Mouse (Mus musculus): ENCODE measurements around the gene Inpp4b.
"Not testable (repeated sequence)": the region's sequence is repeated elsewhere in the genome, so short reads cannot be mapped to it uniquely, and the experiment has no call there.

- TF ChIP-seq CTCF (IDR thresholded peaks at IDR 0.05; ENCODE audit: borderline replicate concordance, extremely low read depth, insufficient read depth, insufficient read length); POLR2A (IDR thresholded peaks at IDR 0.05; ENCODE audit: borderline replicate concordance, extremely low read depth, insufficient read depth, insufficient read length, poor library complexity, severe bottlenecking): not testable (repeated sequence)
These were observed 467.1 kb downstream of the Inpp4b start for GRCm38 (mm10) chr8:81809414-81809813.
